Mouse (Mus musculus): ENCODE data around the gene Fgf2.

GRCm38 (mm10) chr3:37353951-37354481 is 5.9 kb downstream of the Fgf2 start:
- TF ChIP-seq CTCF (IDR thresholded peaks at IDR 0.05; ENCODE audit: control insufficient read depth, insufficient read depth, insufficient read length) (no peak), FOSL1 (IDR thresholded peaks at IDR 0.05; ENCODE audit: insufficient read depth, low read length, poor library complexity, severe bottlenecking) (no peak), MYOG (IDR thresholded peaks at IDR 0.05; ENCODE audit: control insufficient read depth, extremely low read depth, insufficient read length) (no peak)
